Mouse (Mus musculus): ENCODE measurements at regions not wholly inside any gene's neighbourhood (a gene's known extent, or its start where the extent isn't known, plus 50 kb on each side); places are given as distances from the start of the nearest gene placed in this dataset.

- no peak for ATAC-seq (ENCODE audit: low read depth)
Observed at GRCm38 (mm10) chr13:59227523-59228058, 357.4 kb downstream of the Agtpbp1 start.

GRCm38 (mm10) chr13:59220587-59220986 is 364.4 kb downstream of the Agtpbp1 start:
- Histone ChIP-seq H3K4me2 (ENCODE audit: low read depth, low read length) (no peak overlapping the region), H3K4me3 (ENCODE audit: low read depth, low read length) (no peak overlapping the region), H3K9ac (ENCODE audit: low read depth, low read length) (no peak overlapping the region), H3K36me3 (ENCODE audit: control insufficient read depth, insufficient read depth) (no peaks in the 10 kb centered on the region), H3K9me3 (replicated peaks; ENCODE audit: control insufficient read depth, low read length) (no peaks in the 10 kb centered on the region), H3K4me1 (ENCODE audit: control insufficient read depth, low read depth, low read length) (no peaks in the 10 kb centered on the region), H3K27ac (ENCODE audit: low read length) (no peak overlapping the region), H3K27me3 (ENCODE audit: control insufficient read depth, insufficient read depth, low read depth, low read length) (no peaks in the 10 kb centered on the region)
- ATAC-seq (ENCODE audit: low read depth) = no peak
- WGBS (ENCODE audit: insufficient replicate concordance) = 60% methylated on average over 6 of the region's 6 CpGs

More at GRCm38 (mm10) chr13:59227523-59228058, 357.4 kb downstream of the Agtpbp1 start:
- no peaks in the 10 kb centered on the region for H3K27me3 ChIP-seq (ENCODE audit: control insufficient read depth, insufficient read depth, low read depth, low read length)
- no peaks in the 10 kb centered on the region for H3K9me3 ChIP-seq (replicated peaks; ENCODE audit: control insufficient read depth, low read length)
- no peak overlapping the region for H3K9ac ChIP-seq (ENCODE audit: low read depth, low read length)
- no peaks in the 10 kb centered on the region for H3K4me1 ChIP-seq (ENCODE audit: control insufficient read depth, low read depth, low read length)
- no peak overlapping the region for H3K4me2 ChIP-seq (ENCODE audit: low read depth, low read length)
- no peak overlapping the region for H3K27ac ChIP-seq (ENCODE audit: low read length)
- WGBS (ENCODE audit: insufficient replicate concordance) = 70% methylated on average over 13 of the region's 13 CpGs
- H3K36me3 ChIP-seq (ENCODE audit: control insufficient read depth, insufficient read depth) = no peaks in the 10 kb centered on the region
- H3K4me3 ChIP-seq (ENCODE audit: low read depth, low read length) = no peak overlapping the region

GRCm38 (mm10) chr13:59220156-59220555 is 364.9 kb downstream of the Agtpbp1 start:
- H3K9ac ChIP-seq (ENCODE audit: low read depth, low read length) = no peak overlapping the region
- H3K27me3 ChIP-seq (ENCODE audit: control insufficient read depth, insufficient read depth, low read depth, low read length) = no peaks in the 10 kb centered on the region
- no peak overlapping the region for H3K4me2 ChIP-seq (ENCODE audit: low read depth, low read length)
- no peaks in the 10 kb centered on the region for H3K9me3 ChIP-seq (replicated peaks; ENCODE audit: control insufficient read depth, low read length)
- ATAC-seq (ENCODE audit: low read depth) = no peak
- H3K4me1 ChIP-seq (ENCODE audit: control insufficient read depth, low read depth, low read length) = no peaks in the 10 kb centered on the region
- H3K36me3 ChIP-seq (ENCODE audit: control insufficient read depth, insufficient read depth) = no peaks in the 10 kb centered on the region
- no peak overlapping the region for H3K27ac ChIP-seq (ENCODE audit: low read length)
- no peak overlapping the region for H3K4me3 ChIP-seq (ENCODE audit: low read depth, low read length)
- 33% methylated on average over 7 of the region's 7 CpGs for WGBS (ENCODE audit: insufficient replicate concordance)

DNA sequence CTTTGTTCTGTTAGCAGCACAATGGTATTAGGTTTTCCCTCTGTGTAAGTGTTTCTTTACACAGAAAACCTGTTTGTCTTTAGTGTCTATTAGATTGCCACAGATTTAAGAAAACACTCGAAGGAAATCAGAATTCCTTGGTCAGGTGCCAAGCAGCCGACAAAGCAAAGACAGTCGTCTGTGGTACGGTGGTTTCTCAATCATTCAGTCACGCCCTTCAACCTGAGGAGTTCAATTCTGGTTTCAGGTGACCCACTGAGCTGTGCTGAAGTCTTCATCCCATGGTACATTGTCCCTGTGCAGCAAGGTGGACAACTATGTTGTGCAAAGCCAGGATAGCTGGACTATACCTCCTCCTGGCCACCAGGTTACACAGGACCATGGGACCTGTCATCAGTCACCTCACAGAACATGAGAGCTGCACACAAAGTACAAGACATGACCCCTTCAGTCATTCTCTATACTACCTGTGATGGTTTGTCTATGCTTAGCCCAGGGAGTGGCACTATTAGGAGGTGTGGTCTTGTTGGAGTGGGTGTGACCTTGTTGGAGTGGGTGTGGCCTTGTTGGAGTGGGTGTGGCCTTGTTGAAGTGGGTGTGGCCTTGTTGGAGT is 368.2 kb downstream of the Agtpbp1 start:
- Histone ChIP-seq H3K9ac (ENCODE audit: low read depth, low read length) (no peak overlapping the region), H3K36me3 (ENCODE audit: control insufficient read depth, insufficient read depth) (no peaks in the 10 kb centered on the region), H3K9me3 (replicated peaks; ENCODE audit: control insufficient read depth, low read length) (no peaks in the 10 kb centered on the region), H3K27ac (ENCODE audit: low read length) (no peak overlapping the region), H3K4me1 (ENCODE audit: control insufficient read depth, low read depth, low read length) (no peaks in the 10 kb centered on the region), H3K4me3 (ENCODE audit: low read depth, low read length) (no peak overlapping the region), H3K27me3 (ENCODE audit: control insufficient read depth, insufficient read depth, low read depth, low read length) (no peaks in the 10 kb centered on the region), H3K4me2 (ENCODE audit: low read depth, low read length) (no peak overlapping the region)
- no peak for ATAC-seq (ENCODE audit: low read depth)
- 66% methylated on average over 5 of the region's 5 CpGs for WGBS (ENCODE audit: insufficient replicate concordance)

- Histone ChIP-seq H3K36me3 (ENCODE audit: control insufficient read depth, insufficient read depth) (no peaks in the 10 kb centered on the region), H3K4me3 (ENCODE audit: low read depth, low read length) (no peak overlapping the region), H3K27me3 (ENCODE audit: control insufficient read depth, insufficient read depth, low read depth, low read length) (no peaks in the 10 kb centered on the region), H3K9me3 (replicated peaks; ENCODE audit: control insufficient read depth, low read length) (no peaks in the 10 kb centered on the region), H3K4me1 (ENCODE audit: control insufficient read depth, low read depth, low read length) (no peaks in the 10 kb centered on the region), H3K4me2 (ENCODE audit: low read depth, low read length) (no peak overlapping the region), H3K27ac (ENCODE audit: low read length) (no peak overlapping the region), H3K9ac (ENCODE audit: low read depth, low read length) (no peak overlapping the region)
- no peak for ATAC-seq (ENCODE audit: low read depth)
- WGBS (ENCODE audit: insufficient replicate concordance) = 59% methylated on average over 15 of the region's 15 CpGs
Observed at GRCm38 (mm10) chr13:59212296-59212701, 372.7 kb downstream of the Agtpbp1 start.

DNA sequence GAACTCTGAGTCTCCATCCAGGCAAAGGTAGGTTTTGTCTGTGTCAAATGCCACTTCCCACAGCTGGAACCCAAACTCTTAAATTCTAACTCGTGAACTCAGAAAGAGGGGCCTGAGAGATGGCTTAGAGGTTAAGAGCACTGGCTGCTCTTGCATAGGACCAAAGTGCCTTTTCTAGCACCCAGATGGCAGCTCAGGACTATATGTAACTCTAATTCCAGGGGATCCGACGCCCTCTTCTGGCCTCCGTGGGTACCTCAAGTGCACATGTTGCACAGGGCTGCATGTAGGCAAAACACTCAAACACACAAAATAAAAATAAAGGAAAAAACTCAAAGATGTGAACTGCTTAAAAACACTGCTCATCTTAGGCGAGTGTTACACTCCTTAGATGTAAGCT is 374.2 kb downstream of the Agtpbp1 start:
- Histone ChIP-seq H3K4me1 (ENCODE audit: control insufficient read depth, low read depth, low read length) (no peaks in the 10 kb centered on the region), H3K27ac (ENCODE audit: low read length) (no peak overlapping the region), H3K9ac (ENCODE audit: low read depth, low read length) (no peak overlapping the region), H3K27me3 (ENCODE audit: control insufficient read depth, insufficient read depth, low read depth, low read length) (no peaks in the 10 kb centered on the region), H3K4me3 (ENCODE audit: low read depth, low read length) (no peak overlapping the region), H3K36me3 (ENCODE audit: control insufficient read depth, insufficient read depth) (no peaks in the 10 kb centered on the region), H3K9me3 (replicated peaks; ENCODE audit: control insufficient read depth, low read length) (no peaks in the 10 kb centered on the region), H3K4me2 (ENCODE audit: low read depth, low read length) (no peak overlapping the region)
- 52% methylated on average over 5 of the region's 5 CpGs for WGBS (ENCODE audit: insufficient replicate concordance)
- no peak for ATAC-seq (ENCODE audit: low read depth)

DNA sequence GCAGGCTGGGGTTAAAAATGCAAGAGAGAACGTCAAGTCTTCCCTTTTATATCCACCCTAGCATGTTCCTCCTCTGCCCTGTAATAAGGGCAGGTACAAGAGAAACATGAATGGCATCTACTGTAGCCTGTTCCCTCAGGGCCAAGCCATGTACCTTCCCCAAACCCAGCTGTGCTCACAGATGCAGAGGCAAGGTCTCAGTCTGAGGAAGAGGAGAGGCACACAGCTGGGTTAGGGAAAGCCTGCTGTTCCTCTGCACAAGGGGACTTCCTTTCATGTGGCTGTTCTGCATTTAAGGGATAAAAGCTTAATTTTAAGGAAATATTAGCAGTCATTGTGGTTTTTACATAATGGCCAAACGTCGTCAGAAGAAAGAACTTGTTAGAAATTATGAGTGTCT is 378.8 kb downstream of the Agtpbp1 start:
- Histone ChIP-seq H3K4me3 (ENCODE audit: low read depth, low read length) (no peak overlapping the region), H3K27me3 (ENCODE audit: control insufficient read depth, insufficient read depth, low read depth, low read length) (no peaks in the 10 kb centered on the region), H3K9me3 (replicated peaks; ENCODE audit: control insufficient read depth, low read length) (no peaks in the 10 kb centered on the region), H3K36me3 (ENCODE audit: control insufficient read depth, insufficient read depth) (no peaks in the 10 kb centered on the region), H3K9ac (ENCODE audit: low read depth, low read length) (no peak overlapping the region), H3K27ac (ENCODE audit: low read length) (no peak overlapping the region), H3K4me2 (ENCODE audit: low read depth, low read length) (no peak overlapping the region), H3K4me1 (ENCODE audit: control insufficient read depth, low read depth, low read length) (no peaks in the 10 kb centered on the region)
- 32% methylated on average over 3 of the region's 3 CpGs for WGBS (ENCODE audit: insufficient replicate concordance)
- ATAC-seq (ENCODE audit: low read depth) = no peak

DNA sequence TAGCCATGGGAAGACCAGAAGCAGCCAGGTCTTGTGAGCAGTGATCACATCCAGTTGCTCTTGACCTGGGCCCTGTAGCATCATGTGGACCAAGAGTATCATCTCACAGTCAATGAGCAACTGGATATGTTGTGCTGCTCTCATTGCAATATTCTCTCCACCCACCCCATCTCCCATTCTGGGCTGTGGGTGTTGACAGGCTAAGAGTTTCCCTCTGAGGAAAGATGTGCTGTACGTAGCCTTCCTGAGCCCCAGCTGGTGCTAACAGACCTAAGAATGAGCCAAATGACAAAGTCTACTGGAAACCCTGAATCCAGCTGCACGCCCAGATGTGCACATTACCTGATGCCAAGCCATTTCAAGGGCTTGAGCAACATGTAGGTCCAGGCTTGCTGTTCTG is 380.5 kb downstream of the Agtpbp1 start:
- Histone ChIP-seq H3K36me3 (ENCODE audit: control insufficient read depth, insufficient read depth) (no peaks in the 10 kb centered on the region), H3K4me3 (ENCODE audit: low read depth, low read length) (no peak overlapping the region), H3K9ac (ENCODE audit: low read depth, low read length) (no peak overlapping the region), H3K9me3 (replicated peaks; ENCODE audit: control insufficient read depth, low read length) (no peaks in the 10 kb centered on the region), H3K27ac (ENCODE audit: low read length) (no peak overlapping the region), H3K4me1 (ENCODE audit: control insufficient read depth, low read depth, low read length) (no peaks in the 10 kb centered on the region), H3K4me2 (ENCODE audit: low read depth, low read length) (no peak overlapping the region), H3K27me3 (ENCODE audit: control insufficient read depth, insufficient read depth, low read depth, low read length) (no peaks in the 10 kb centered on the region)
- WGBS (ENCODE audit: insufficient replicate concordance) = 50% methylated on average over 2 of the region's 2 CpGs
- no peak for ATAC-seq (ENCODE audit: low read depth)

DNA sequence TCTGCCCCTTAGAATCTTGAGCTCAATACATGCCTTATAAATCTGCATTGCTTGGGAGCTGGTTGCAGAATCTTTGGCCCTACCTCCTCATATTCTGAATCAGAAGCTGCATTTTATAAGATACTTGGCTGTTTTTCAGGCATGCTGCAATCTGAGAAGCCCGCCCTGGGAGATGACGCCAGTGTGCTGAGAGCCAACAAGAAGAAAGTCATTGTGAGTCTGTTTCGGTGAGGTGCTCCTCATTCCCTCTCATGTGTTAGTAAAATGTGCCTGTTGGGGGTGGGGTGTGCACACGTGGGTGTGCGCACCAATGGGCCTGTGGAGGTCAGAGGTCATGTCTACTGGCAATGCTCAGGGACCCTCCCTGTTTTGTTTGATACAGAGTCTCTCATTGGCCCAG is 388.7 kb downstream of the Agtpbp1 start:
- no peak for ATAC-seq (ENCODE audit: low read depth)
- Histone ChIP-seq H3K27me3 (ENCODE audit: control insufficient read depth, insufficient read depth, low read depth, low read length) (no peaks in the 10 kb centered on the region), H3K9ac (ENCODE audit: low read depth, low read length) (no peak overlapping the region), H3K4me3 (ENCODE audit: low read depth, low read length) (no peak overlapping the region), H3K36me3 (ENCODE audit: control insufficient read depth, insufficient read depth) (no peaks in the 10 kb centered on the region), H3K4me2 (ENCODE audit: low read depth, low read length) (no peak overlapping the region), H3K27ac (ENCODE audit: low read length) (no peak overlapping the region), H3K4me1 (ENCODE audit: control insufficient read depth, low read depth, low read length) (no peaks in the 10 kb centered on the region), H3K9me3 (replicated peaks; ENCODE audit: control insufficient read depth, low read length) (no peaks in the 10 kb centered on the region)
- WGBS (ENCODE audit: insufficient replicate concordance) = 57% methylated on average over 5 of the region's 5 CpGs
